Comparison of ENCODE assay signal across 9 mouse cellular contexts in genomic region chr15:14051872-14052271, GRCm38 (mm10).
A peak's percentile ranks its signal among the peaks of the same experiment; 100 is the strongest.
DNase-seq lines count a peak whose midpoint lies in the region; ATAC-seq and TF ChIP-seq lines count a peak whose summit lies in the region.
"Had no signal": no experiment of that assay in that cellular context is flagged by ENCODE, and none has a peak within 500 bp of the region (broad histone marks: within the 10 kb centered on the region; RNA-seq: fewer than 3 reads in every experiment).

No protein-coding gene starts in this region.

- H3K9me3 ChIP-seq in stomach, postnatal 0 days (ENCODE audit: control insufficient read depth, low read length) = no peaks in the 10 kb centered on the region
- H3K9me3 ChIP-seq: lung, embryonic 15.5 days had no signal

- 62% methylated on average over 3 of the region's 3 CpGs for WGBS in stomach, postnatal 0 days

- TF ChIP-seq EP300 in stomach, postnatal 0 days (optimal IDR thresholded peaks at IDR 0.05) = no peak

- no peak overlapping the region for H3K4me3 ChIP-seq in stomach, postnatal 0 days (ENCODE audit: low read depth, low read length)
- H3K4me3 ChIP-seq: lung, embryonic 15.5 days had no signal

- H3K36me3 ChIP-seq in stomach, postnatal 0 days (ENCODE audit: control insufficient read depth, insufficient read depth, low read length) = no peaks in the 10 kb centered on the region
- H3K36me3 ChIP-seq: lung, embryonic 15.5 days had no signal

- H3K4me1 ChIP-seq in stomach, postnatal 0 days (replicated peaks; ENCODE audit: control insufficient read depth, insufficient read depth) = no peaks in the 10 kb centered on the region
- H3K4me1 ChIP-seq: lung, embryonic 15.5 days had no signal

- ATAC-seq in stomach, postnatal 0 days (ENCODE audit: low FRiP score, low TSS enrichment) = no peak

- H3K27me3 ChIP-seq in stomach, postnatal 0 days (ENCODE audit: control insufficient read depth, insufficient read depth, low read length) = no peaks in the 10 kb centered on the region
- H3K27me3 ChIP-seq: lung, embryonic 15.5 days had no signal

- no peak overlapping the region for H3K4me2 ChIP-seq in stomach, postnatal 0 days (replicated peaks; ENCODE audit: low read depth)
- H3K4me2 ChIP-seq: lung, embryonic 15.5 days had no signal

- H3K9ac ChIP-seq in stomach, postnatal 0 days (ENCODE audit: low read length) = no peak overlapping the region
- H3K9ac ChIP-seq: lung, embryonic 15.5 days had no signal

- no peak overlapping the region for H3K27ac ChIP-seq in stomach, postnatal 0 days (replicated peaks)
- H3K27ac ChIP-seq: lung, embryonic 15.5 days had no signal

- peak; percentile 59 for TF ChIP-seq CTCF in stomach, postnatal 0 days (IDR thresholded peaks at IDR 0.05; ENCODE audit: low read depth)

- DNase-seq in heart, postnatal 4 days = peak; percentile 19
- no peak for DNase-seq in heart, adult 11 months
- DNase-seq in testis, postnatal 10 days (ENCODE audit: low spot score) = peak; percentile 45
- no peak for DNase-seq in testis, postnatal 14 days (ENCODE audit: low spot score)
- DNase-seq in layer of hippocampus, adult 11-12 months (ENCODE audit: low spot score) = peak; percentile 21
- peak; percentile 13 for DNase-seq in stomach, postnatal 0 days (ENCODE audit: low spot score)
- no peak for DNase-seq in spleen, adult 18-20 months
- DNase-seq in natural killer cell, adult 2 months (ENCODE audit: low spot score in 2 of 2) = no peak

Comparison
In these comparisons a context has a peak if more than half of its experiments do, and no peak if none do; other contexts are left out.
1. DNase-seq: peak in heart, postnatal 4 days (single experiment), testis, postnatal 10 days (single experiment), layer of hippocampus, adult 11-12 months (single experiment) and stomach, postnatal 0 days (single experiment); none in heart, adult 11 months (single experiment), testis, postnatal 14 days (single experiment), spleen, adult 18-20 months (0 of 2) and natural killer cell, adult 2 months (0 of 2).